Mouse (Mus musculus): ENCODE measurements around the gene Btbd8. TPM values are rescaled to one million over a fixed set of nuclear protein-coding genes. Genes with fewer than 3 reads are reported as not detected.

The Btbd8 gene
- total RNA-seq, 1 experiment from 2014 or later: 6.8 TPM

- no peak for DNase-seq
Observed at GRCm38 (mm10) chr5:107449620-107450019, 11.8 kb downstream of the Btbd8 start.

- no peak for DNase-seq
Observed at GRCm38 (mm10) chr5:107450299-107450698, 12.5 kb downstream of the Btbd8 start.

GRCm38 (mm10) chr5:107462147-107463076, 24.6 kb downstream of the Btbd8 start:
- no peak for DNase-seq

GRCm38 (mm10) chr5:107466501-107466900, 28.7 kb downstream of the Btbd8 start:
- no peak for DNase-seq

GRCm38 (mm10) chr5:107467098-107467497, 29.3 kb downstream of the Btbd8 start:
- DNase-seq: no peak

- no peak for DNase-seq
Observed at GRCm38 (mm10) chr5:107470600-107471329, 33.0 kb downstream of the Btbd8 start.

GRCm38 (mm10) chr5:107480194-107480593, 42.4 kb downstream of the Btbd8 start:
- no peak for DNase-seq

- DNase-seq: no peak
Observed at GRCm38 (mm10) chr5:107488996-107489395, 51.2 kb downstream of the Btbd8 start.

- DNase-seq: no peak
Observed at GRCm38 (mm10) chr5:107491036-107491435, 53.2 kb downstream of the Btbd8 start.

GRCm38 (mm10) chr5:107492471-107492870, 54.7 kb downstream of the Btbd8 start:
- DNase-seq: no peak

GRCm38 (mm10) chr5:107494759-107495158, 57.0 kb downstream of the Btbd8 start:
- DNase-seq: no peak

- no peak for DNase-seq
Observed at GRCm38 (mm10) chr5:107496047-107496446, 58.2 kb downstream of the Btbd8 start.

GRCm38 (mm10) chr5:107497519-107498501, 60.0 kb downstream of the Btbd8 start:
- no peak for DNase-seq

GRCm38 (mm10) chr5:107498806-107499310, 61.1 kb downstream of the Btbd8 start:
- no peak for DNase-seq

- DNase-seq: no peak
Observed at GRCm38 (mm10) chr5:107499891-107500535, 62.2 kb downstream of the Btbd8 start.

GRCm38 (mm10) chr5:107500741-107501140, 62.9 kb downstream of the Btbd8 start:
- DNase-seq: no peak

GRCm38 (mm10) chr5:107507321-107507720, 69.5 kb downstream of the Btbd8 start, which contains the start of gene Gm42669:
TSS of gene Gm42669 (plus strand) at chr5:107507621.
- no peak for DNase-seq

GRCm38 (mm10) chr5:107510503-107510902, 72.7 kb downstream of the Btbd8 start:
- no peak for DNase-seq

- no peak for DNase-seq
Observed at GRCm38 (mm10) chr5:107511326-107511725, 73.5 kb downstream of the Btbd8 start.

GRCm38 (mm10) chr5:107513583-107513982, 75.8 kb downstream of the Btbd8 start:
- DNase-seq: peak; percentile 73

- DNase-seq: no peak
Observed at GRCm38 (mm10) chr5:107515453-107515852, 77.7 kb downstream of the Btbd8 start.

Data from adrenal gland, postnatal 14 days (tissue).